Mouse (Mus musculus): ENCODE data around the gene Mrps5. TPM values are rescaled to one million over a fixed set of nuclear protein-coding genes. Genes with fewer than 3 reads are reported as not detected.

The Mrps5 gene
- polyA plus RNA-seq, 1 experiment from 2014 or later, result 123 TPM

DNA sequence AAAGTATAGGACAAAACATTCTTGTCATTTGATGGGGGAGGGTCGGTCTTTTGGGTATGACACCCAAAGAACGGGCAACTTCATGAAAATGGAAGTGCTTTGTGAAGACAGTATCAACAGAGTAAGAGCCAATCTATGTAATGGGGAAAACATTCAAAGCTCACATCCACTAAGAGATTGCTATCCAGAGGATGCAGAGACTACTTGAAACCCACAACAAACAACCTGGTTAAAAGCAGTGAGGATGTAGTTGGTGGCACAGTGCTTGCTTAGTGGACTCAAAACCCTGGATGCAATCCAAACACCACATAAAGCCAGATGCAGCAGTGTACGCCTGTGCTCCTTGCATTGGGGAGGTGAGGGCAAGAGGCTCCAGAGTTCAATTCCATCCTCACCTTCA lies 32.3 kb downstream of the Mrps5 start:
- no peak overlapping the region for H3K9ac ChIP-seq
- H3K9me3 ChIP-seq, result no peaks in the 10 kb centered on the region
- H3K36me3 ChIP-seq, result no peaks in the 10 kb centered on the region
- no peak overlapping the region for H3K4me3 ChIP-seq
- 0 out of 2 replicates have a peak, but pooled peaks cover 5% of the 10 kb centered on the region for H3K4me1 ChIP-seq
- WGBS, result 72% methylated on average over 3 of the region's 3 CpGs
- H3K27ac ChIP-seq (replicated peaks), result no peak overlapping the region
- no peak overlapping the region for H3K4me2 ChIP-seq
- peaks cover 14% of the 10 kb centered on the region; the same call in 1 of the 2 replicates for H3K27me3 ChIP-seq (replicated peaks)
- ATAC-seq (ENCODE audit: extremely low read depth, insufficient number of reproducible peaks, low FRiP score, low TSS enrichment), result no peak

GRCm38 (mm10) chr2:127622065-127622464 lies 35.0 kb downstream of the Mrps5 start:
- no peak overlapping the region for H3K4me3 ChIP-seq
- no peaks in the 10 kb centered on the region for H3K9me3 ChIP-seq
- H3K9ac ChIP-seq, result no peak overlapping the region
- peaks cover 19% of the 10 kb centered on the region; the same call in 1 of the 2 replicates for H3K27me3 ChIP-seq (replicated peaks)
- 35% methylated on average over 3 of the region's 3 CpGs for WGBS
- no peak for ATAC-seq (ENCODE audit: extremely low read depth, insufficient number of reproducible peaks, low FRiP score, low TSS enrichment)
- no peak overlapping the region for H3K4me2 ChIP-seq
- no peak overlapping the region for H3K27ac ChIP-seq (replicated peaks)
- no peaks in the 10 kb centered on the region for H3K36me3 ChIP-seq
- H3K4me1 ChIP-seq, result 0 out of 2 replicates have a peak, but pooled peaks cover 5% of the 10 kb centered on the region

GRCm38 (mm10) chr2:127624786-127625185 lies 37.8 kb downstream of the Mrps5 start:
- Histone ChIP-seq H3K27me3 (replicated peaks) (peaks cover 19% of the 10 kb centered on the region; the same call in 1 of the 2 replicates), H3K4me3 (no peak overlapping the region), H3K27ac (replicated peaks) (no peak overlapping the region), H3K36me3 (no peaks in the 10 kb centered on the region), H3K4me1 (no peaks in the 10 kb centered on the region), H3K9me3 (no peaks in the 10 kb centered on the region), H3K4me2 (no peak overlapping the region), H3K9ac (no peak overlapping the region)
- 83% methylated on average over 2 of the region's 2 CpGs for WGBS
- no peak for ATAC-seq (ENCODE audit: extremely low read depth, insufficient number of reproducible peaks, low FRiP score, low TSS enrichment)

- Histone ChIP-seq H3K27ac (replicated peaks) (no peak overlapping the region), H3K9ac (no peak overlapping the region), H3K27me3 (replicated peaks) (peaks cover 19% of the 10 kb centered on the region; the same call in 1 of the 2 replicates), H3K4me1 (no peaks in the 10 kb centered on the region), H3K4me2 (no peak overlapping the region), H3K4me3 (no peak overlapping the region), H3K36me3 (no peaks in the 10 kb centered on the region), H3K9me3 (no peaks in the 10 kb centered on the region)
- ATAC-seq (ENCODE audit: extremely low read depth, insufficient number of reproducible peaks, low FRiP score, low TSS enrichment), result no peak
- WGBS, result 69% methylated on average over 5 of the region's 5 CpGs
Measured at GRCm38 (mm10) chr2:127625659-127626058, 38.6 kb downstream of the Mrps5 start.

- no peak for ATAC-seq (ENCODE audit: extremely low read depth, insufficient number of reproducible peaks, low FRiP score, low TSS enrichment)
- no peak overlapping the region for H3K27ac ChIP-seq (replicated peaks)
Measured at GRCm38 (mm10) chr2:127627354-127627753, 40.3 kb downstream of the Mrps5 start.

DNA sequence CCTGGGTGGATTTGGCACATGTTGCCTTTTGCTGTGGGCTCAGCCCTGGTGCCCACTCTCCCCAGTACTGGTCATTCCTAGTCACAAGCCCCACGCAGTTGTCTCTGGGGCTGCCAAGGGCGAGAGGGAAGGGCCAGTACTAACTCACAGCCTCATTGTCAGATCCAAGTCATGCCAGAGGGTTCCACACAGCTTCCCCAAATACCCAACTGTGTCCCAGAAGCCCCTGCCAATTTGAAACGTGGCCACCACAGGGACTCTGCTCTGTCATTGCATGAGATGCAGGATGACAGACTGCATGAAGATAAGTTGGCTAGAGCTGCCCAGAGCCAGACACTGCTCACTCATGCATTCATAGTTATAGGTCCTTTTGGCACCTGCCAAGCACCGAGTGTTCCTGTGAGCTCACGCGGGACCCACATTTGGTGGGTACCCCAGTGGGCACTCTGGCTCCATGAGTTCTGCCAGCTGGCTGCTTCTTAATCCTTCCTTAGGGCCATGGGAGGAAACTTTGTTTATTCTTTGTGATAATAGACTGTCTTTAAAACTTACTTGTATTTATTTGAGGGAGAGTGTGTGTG lies 41.1 kb downstream of the Mrps5 start:
- no peaks in the 10 kb centered on the region for H3K4me1 ChIP-seq
- 74% methylated on average over 6 of the region's 6 CpGs for WGBS
- H3K27me3 ChIP-seq (replicated peaks), result 0 out of 2 replicates have a peak, but pooled peaks cover 7% of the 10 kb centered on the region
- H3K27ac ChIP-seq (replicated peaks), result no peak overlapping the region
- no peak for ATAC-seq (ENCODE audit: extremely low read depth, insufficient number of reproducible peaks, low FRiP score, low TSS enrichment)
- no peak overlapping the region for H3K4me2 ChIP-seq
- no peaks in the 10 kb centered on the region for H3K36me3 ChIP-seq
- no peaks in the 10 kb centered on the region for H3K9me3 ChIP-seq
- H3K9ac ChIP-seq, result no peak overlapping the region
- no peak overlapping the region for H3K4me3 ChIP-seq

More at GRCm38 (mm10) chr2:127627354-127627753, 40.3 kb downstream of the Mrps5 start:
- Histone ChIP-seq H3K4me1 (no peaks in the 10 kb centered on the region), H3K9me3 (no peaks in the 10 kb centered on the region), H3K4me3 (no peak overlapping the region), H3K4me2 (no peak overlapping the region), H3K9ac (no peak overlapping the region), H3K27me3 (replicated peaks) (0 out of 2 replicates have a peak, but pooled peaks cover 7% of the 10 kb centered on the region), H3K36me3 (no peaks in the 10 kb centered on the region)
- WGBS, result 65% methylated on average over 6 of the region's 6 CpGs

GRCm38 (mm10) chr2:127632601-127633000 lies 45.6 kb downstream of the Mrps5 start:
- peaks cover 12% of the 10 kb centered on the region; the same call in 1 of the 2 replicates for H3K27me3 ChIP-seq (replicated peaks)
- no peaks in the 10 kb centered on the region for H3K9me3 ChIP-seq
- H3K4me3 ChIP-seq, result no peak overlapping the region
- WGBS, result 54% methylated on average over 2 of the region's 2 CpGs
- no peak overlapping the region for H3K9ac ChIP-seq
- H3K4me1 ChIP-seq, result no peaks in the 10 kb centered on the region
- no peak overlapping the region for H3K4me2 ChIP-seq
- no peaks in the 10 kb centered on the region for H3K36me3 ChIP-seq
- no peak for ATAC-seq (ENCODE audit: extremely low read depth, insufficient number of reproducible peaks, low FRiP score, low TSS enrichment)
- no peak overlapping the region for H3K27ac ChIP-seq (replicated peaks)

DNA sequence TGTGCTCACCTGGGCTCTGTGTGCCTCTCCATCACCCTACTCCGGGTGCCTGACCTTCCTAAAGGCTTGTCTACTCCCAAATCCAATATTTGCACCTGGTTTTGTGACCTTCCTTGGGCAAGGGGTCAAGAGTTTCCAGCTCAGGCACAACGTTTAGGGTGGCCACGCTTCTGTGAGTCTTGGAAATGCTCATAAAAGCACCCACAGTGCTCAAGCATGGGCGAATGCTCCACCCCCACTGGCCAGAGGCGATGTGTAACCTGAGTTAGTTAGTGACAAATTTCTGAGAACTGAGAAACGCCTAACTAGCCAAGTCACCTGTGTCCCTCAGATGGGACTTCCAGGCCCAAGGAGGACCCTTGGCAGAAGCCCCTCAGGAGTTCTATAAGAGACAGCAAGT lies 48.6 kb downstream of the Mrps5 start:
- ATAC-seq (ENCODE audit: extremely low read depth, insufficient number of reproducible peaks, low FRiP score, low TSS enrichment), result no peak
- 64% methylated on average over 6 of the region's 6 CpGs for WGBS
- no peaks in the 10 kb centered on the region for H3K4me1 ChIP-seq
- H3K9me3 ChIP-seq, result no peaks in the 10 kb centered on the region
- H3K27ac ChIP-seq (replicated peaks), result no peak overlapping the region
- peaks cover 18% of the 10 kb centered on the region; the same call in 1 of the 2 replicates for H3K27me3 ChIP-seq (replicated peaks)
- no peaks in the 10 kb centered on the region for H3K36me3 ChIP-seq
- H3K4me2 ChIP-seq, result no peak overlapping the region
- H3K4me3 ChIP-seq, result no peak overlapping the region
- no peak overlapping the region for H3K9ac ChIP-seq

- Histone ChIP-seq H3K4me3 (no peak overlapping the region), H3K4me1 (no peaks in the 10 kb centered on the region), H3K27ac (replicated peaks) (no peak overlapping the region), H3K27me3 (replicated peaks) (peaks cover 13% of the 10 kb centered on the region), H3K36me3 (no peaks in the 10 kb centered on the region), H3K4me2 (no peak overlapping the region), H3K9me3 (no peaks in the 10 kb centered on the region), H3K9ac (no peak overlapping the region)
- 66% methylated on average over 9 of the region's 9 CpGs for WGBS
- ATAC-seq (ENCODE audit: extremely low read depth, insufficient number of reproducible peaks, low FRiP score, low TSS enrichment), result no peak
Measured at GRCm38 (mm10) chr2:127638973-127639372, 52.0 kb downstream of the Mrps5 start.

DNA sequence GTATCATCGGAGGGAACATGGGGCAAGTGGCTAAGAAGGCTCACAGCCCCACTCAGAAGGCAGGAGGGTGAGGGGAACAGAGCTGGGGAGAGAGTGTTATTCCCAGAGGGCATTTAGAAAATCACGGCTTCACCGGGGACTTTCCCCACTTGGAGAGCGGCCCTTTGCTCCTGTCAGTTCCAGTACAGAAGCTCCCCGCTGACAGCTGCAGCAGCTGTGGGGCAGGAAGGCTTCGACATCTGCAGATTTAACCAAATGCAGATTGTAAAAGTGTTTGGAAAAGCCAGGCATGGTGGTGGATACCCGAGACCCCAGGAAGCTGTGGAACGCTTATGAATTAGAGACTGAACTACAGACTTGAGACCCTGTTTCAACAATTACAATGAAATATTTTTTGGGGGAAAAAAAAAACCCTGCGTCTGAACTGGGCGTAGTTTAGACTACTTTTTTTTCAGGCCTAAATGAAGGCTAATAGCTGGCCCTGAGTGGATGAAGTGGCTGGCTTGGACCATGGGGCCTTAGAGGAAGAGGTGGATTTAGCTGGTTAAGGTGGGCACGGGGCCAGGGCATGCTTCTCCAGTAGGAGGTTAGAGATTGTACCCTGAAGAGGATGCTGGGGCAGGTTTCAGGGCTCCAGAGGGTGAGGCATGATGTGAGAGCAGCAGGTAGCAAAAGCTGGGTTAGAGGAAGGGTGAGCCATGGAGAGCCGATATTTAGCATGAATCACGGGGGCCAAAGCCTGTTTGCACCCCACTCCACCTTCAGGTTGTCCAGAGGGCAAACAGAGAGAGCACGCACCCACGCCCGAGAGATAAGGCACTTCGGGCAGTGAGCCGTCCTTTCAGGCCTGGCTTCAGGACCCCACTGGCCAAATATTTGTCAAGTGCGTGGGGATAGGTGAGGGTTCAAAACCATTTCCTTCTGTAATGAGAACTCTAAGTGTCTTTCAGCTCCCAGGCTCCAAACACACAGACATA lies 57.0 kb downstream of the Mrps5 start:
- Histone ChIP-seq H3K27ac (replicated peaks) (no peak overlapping the region), H3K36me3 (no peaks in the 10 kb centered on the region), H3K4me2 (no peak overlapping the region), H3K4me3 (no peak overlapping the region), H3K9ac (no peak overlapping the region), H3K4me1 (peaks cover 6% of the 10 kb centered on the region), H3K27me3 (replicated peaks) (peaks cover 14% of the 10 kb centered on the region; the same call in 1 of the 2 replicates), H3K9me3 (no peaks in the 10 kb centered on the region)
- 54% methylated on average over 19 of the region's 19 CpGs for WGBS
- ATAC-seq (ENCODE audit: extremely low read depth, insufficient number of reproducible peaks, low FRiP score, low TSS enrichment), result no peak

GRCm38 (mm10) chr2:127646875-127647274 lies 59.9 kb downstream of the Mrps5 start:
- Histone ChIP-seq H3K36me3 (no peaks in the 10 kb centered on the region), H3K4me1 (peaks cover 6% of the 10 kb centered on the region), H3K27me3 (replicated peaks) (peaks cover 39% of the 10 kb centered on the region), H3K4me3 (no peak overlapping the region), H3K4me2 (no peak overlapping the region), H3K9me3 (no peaks in the 10 kb centered on the region), H3K9ac (no peak overlapping the region), H3K27ac (replicated peaks) (no peak overlapping the region)
- WGBS, result 56% methylated on average over 5 of the region's 5 CpGs
- ATAC-seq (ENCODE audit: extremely low read depth, insufficient number of reproducible peaks, low FRiP score, low TSS enrichment), result no peak
